Mouse (Mus musculus) neural tube, embryonic 12.5 days (tissue): ENCODE measurements around the gene Zfp507. TPM values are rescaled to one million over a fixed set of nuclear protein-coding genes. Genes with fewer than 3 reads are reported as not detected.

Source experiments
- ATAC-seq: fragments of 200-750 bp; cut with Nextera tagmentation; 2 replicates; pipeline ENCODE4 v1.8.0; 2017; ENCODE audit warnings: low read depth, mild to moderate bottlenecking, moderate TSS enrichment, moderate library complexity; ENCODE audit not compliant: low FRiP score
- H3K27ac ChIP-seq: fragments of 300-500 bp; sonication (generic); 2 replicates; pipeline ENCODE4 v1.5.1; 2016
- H3K27me3 ChIP-seq: fragments of 300-500 bp; sonication (generic); replicated peaks from 2 replicates; pipeline ENCODE4 v1.6.1; 2016; ENCODE audit warnings: mild to moderate bottlenecking
- H3K36me3 ChIP-seq: fragments of 300-500 bp; sonication (generic); 2 replicates; pipeline ENCODE4 v1.6.1; 2016; ENCODE audit warnings: mild to moderate bottlenecking
- H3K4me1 ChIP-seq: fragments of 300-500 bp; sonication (generic); 2 replicates; pipeline ENCODE4 v1.6.1; 2016
- H3K4me2 ChIP-seq: fragments of 300-500 bp; sonication (generic); replicated peaks from 2 replicates; pipeline ENCODE4 v1.6.1; 2016; ENCODE audit warnings: mild to moderate bottlenecking
- H3K4me3 ChIP-seq: fragments of 300-500 bp; sonication (generic); 2 replicates; pipeline ENCODE4 v1.5.1; 2016
- H3K9ac ChIP-seq: fragments of 300-500 bp; sonication (generic); 2 replicates; pipeline ENCODE4 v1.6.1; 2016; ENCODE audit warnings: mild to moderate bottlenecking
- H3K9me3 ChIP-seq: fragments of 300-500 bp; sonication (generic); 2 replicates; pipeline ENCODE4 v1.6.1; 2016; ENCODE audit warnings: mild to moderate bottlenecking
- WGBS: fragments of 180-500 bp; shearing (Covaris S2); methylation state at CpG from one replicate; pipeline ENCODE4 v1.1.7; 2016; 5-methylcytosine and 5-hydroxymethylcytosine counted together
- polyA plus RNA-seq: library from polyadenylated mRNA; unstranded; fragments of >200 nt; fragmentation: Nextera tagmentation; extraction: Ambion mirVana; gene quantifications from 2 replicates; pipeline ENCODE4 v1.2.1, GENCODE M21; 2016

Zfp507 gene
- 20.2 and 21.7 TPM in 2 replicates for polyA plus RNA-seq

GRCm38 (mm10) chr7:35802906-35803595 is at the start of gene Zfp507:
Zfp507 (minus strand) TSS chr7:35803003.
- Histone ChIP-seq H3K27ac (peak within 1 kb of the TSS; percentile 58; the same call in 1 of the 2 replicates), H3K4me3 (peak within 1 kb of the TSS; percentile 88), H3K9me3 (no peaks in the 10 kb centered on the region), H3K4me1 (peaks cover 3% of the 10 kb centered on the region; the same call in 1 of the 2 replicates), H3K27me3 (no peaks in the 10 kb centered on the region), H3K4me2 (peak within 1 kb of the TSS; percentile 69), H3K9ac (peak within 1 kb of the TSS; percentile 95), H3K36me3 (peaks cover 21% of the 10 kb centered on the region)
- WGBS: 22% methylated on average over 24 of the region's 26 CpGs
- peak; percentile 96 for ATAC-seq

GRCm38 (mm10) chr7:35850426-35850825 is 47.6 kb upstream of the Zfp507 start:
- Histone ChIP-seq H3K27me3 (no peaks in the 10 kb centered on the region), H3K4me3 (no peak overlapping the region), H3K36me3 (no peaks in the 10 kb centered on the region), H3K4me2 (no peak overlapping the region), H3K9ac (no peak overlapping the region), H3K4me1 (0 out of 2 replicates have a peak, but pooled peaks cover 4% of the 10 kb centered on the region), H3K27ac (no peak overlapping the region), H3K9me3 (no peaks in the 10 kb centered on the region)
- no peak for ATAC-seq
- 91% methylated on average over 5 of the region's 5 CpGs for WGBS

GRCm38 (mm10) chr7:35848526-35848925 is 45.7 kb upstream of the Zfp507 start:
- Histone ChIP-seq H3K27ac (no peak overlapping the region), H3K4me1 (0 out of 2 replicates have a peak, but pooled peaks cover 4% of the 10 kb centered on the region), H3K27me3 (no peaks in the 10 kb centered on the region), H3K9ac (no peak overlapping the region), H3K4me2 (no peak overlapping the region), H3K4me3 (no peak overlapping the region), H3K36me3 (no peaks in the 10 kb centered on the region), H3K9me3 (no peaks in the 10 kb centered on the region)
- no peak for ATAC-seq
- WGBS: 50% methylated on average over 14 of the region's 14 CpGs

GRCm38 (mm10) chr7:35840504-35840903 is 37.7 kb upstream of the Zfp507 start:
- Histone ChIP-seq H3K4me3 (no peak overlapping the region), H3K27me3 (no peaks in the 10 kb centered on the region), H3K27ac (no peak overlapping the region), H3K36me3 (no peaks in the 10 kb centered on the region), H3K9ac (no peak overlapping the region), H3K4me1 (peaks cover 7% of the 10 kb centered on the region; the same call in 1 of the 2 replicates), H3K4me2 (no peak overlapping the region), H3K9me3 (no peaks in the 10 kb centered on the region)
- WGBS: 80% methylated on average over 4 of the region's 4 CpGs
- no peak for ATAC-seq

- 85% methylated on average over 19 of the region's 19 CpGs for WGBS
- ATAC-seq: no peak
- H3K36me3 ChIP-seq: no peaks in the 10 kb centered on the region
Measured at GRCm38 (mm10) chr7:35836851-35837250, 34.0 kb upstream of the Zfp507 start.

GRCm38 (mm10) chr7:35836415-35836814 is 33.6 kb upstream of the Zfp507 start:
- Histone ChIP-seq H3K36me3 (no peaks in the 10 kb centered on the region), H3K27me3 (no peaks in the 10 kb centered on the region), H3K9me3 (no peaks in the 10 kb centered on the region), H3K4me1 (peaks cover 7% of the 10 kb centered on the region; the same call in 1 of the 2 replicates), H3K9ac (no peak overlapping the region), H3K4me3 (no peak overlapping the region), H3K27ac (no peak overlapping the region), H3K4me2 (no peak overlapping the region)
- 79% methylated on average over 3 of the region's 3 CpGs for WGBS
- ATAC-seq: no peak

More at GRCm38 (mm10) chr7:35836851-35837250, 34.0 kb upstream of the Zfp507 start:
- Histone ChIP-seq H3K27me3 (no peaks in the 10 kb centered on the region), H3K9me3 (no peaks in the 10 kb centered on the region), H3K27ac (no peak overlapping the region), H3K4me3 (no peak overlapping the region), H3K9ac (no peak overlapping the region), H3K4me2 (no peak overlapping the region), H3K4me1 (peaks cover 7% of the 10 kb centered on the region; the same call in 1 of the 2 replicates)

- H3K4me1 ChIP-seq: no peaks in the 10 kb centered on the region
- no peaks in the 10 kb centered on the region for H3K27me3 ChIP-seq
- no peaks in the 10 kb centered on the region for H3K9me3 ChIP-seq
- H3K27ac ChIP-seq: no peak overlapping the region
- H3K4me3 ChIP-seq: no peak overlapping the region
- H3K9ac ChIP-seq: no peak overlapping the region
- no peak overlapping the region for H3K4me2 ChIP-seq
- no peaks in the 10 kb centered on the region for H3K36me3 ChIP-seq
- 92% methylated on average over 7 of the region's 7 CpGs for WGBS
- no peak for ATAC-seq
Measured at GRCm38 (mm10) chr7:35830119-35830518, 27.3 kb upstream of the Zfp507 start.

- no peak overlapping the region for H3K27ac ChIP-seq
- no peak overlapping the region for H3K9ac ChIP-seq
- no peaks in the 10 kb centered on the region for H3K27me3 ChIP-seq
- no peak for ATAC-seq
- H3K4me3 ChIP-seq: no peak overlapping the region
- H3K4me2 ChIP-seq: no peak overlapping the region
- WGBS: 84% methylated on average over 12 of the region's 12 CpGs
- no peaks in the 10 kb centered on the region for H3K4me1 ChIP-seq
- no peaks in the 10 kb centered on the region for H3K36me3 ChIP-seq
- no peaks in the 10 kb centered on the region for H3K9me3 ChIP-seq
Measured at GRCm38 (mm10) chr7:35823906-35824305, 21.1 kb upstream of the Zfp507 start.

GRCm38 (mm10) chr7:35822320-35822719 is 19.5 kb upstream of the Zfp507 start:
- ATAC-seq: no peak
- Histone ChIP-seq H3K9me3 (no peaks in the 10 kb centered on the region), H3K4me3 (no peak overlapping the region), H3K4me2 (no peak overlapping the region), H3K4me1 (no peaks in the 10 kb centered on the region), H3K9ac (no peak overlapping the region), H3K27me3 (no peaks in the 10 kb centered on the region), H3K27ac (no peak overlapping the region), H3K36me3 (no peaks in the 10 kb centered on the region)
- 85% methylated on average over 17 of the region's 17 CpGs for WGBS

GRCm38 (mm10) chr7:35821357-35821756 is 18.6 kb upstream of the Zfp507 start:
- no peak for ATAC-seq
- Histone ChIP-seq H3K4me2 (no peak overlapping the region), H3K27me3 (no peaks in the 10 kb centered on the region), H3K4me1 (no peaks in the 10 kb centered on the region), H3K27ac (no peak overlapping the region), H3K36me3 (no peaks in the 10 kb centered on the region), H3K9me3 (no peaks in the 10 kb centered on the region), H3K4me3 (no peak overlapping the region), H3K9ac (no peak overlapping the region)
- 82% methylated on average over 5 of the region's 5 CpGs for WGBS

GRCm38 (mm10) chr7:35819486-35819885 is 16.7 kb upstream of the Zfp507 start:
- no peaks in the 10 kb centered on the region for H3K27me3 ChIP-seq
- 69% methylated on average over 4 of the region's 4 CpGs for WGBS
- no peak overlapping the region for H3K27ac ChIP-seq
- H3K9me3 ChIP-seq: no peaks in the 10 kb centered on the region
- H3K9ac ChIP-seq: no peak overlapping the region
- H3K36me3 ChIP-seq: no peaks in the 10 kb centered on the region
- no peak for ATAC-seq
- H3K4me2 ChIP-seq: no peak overlapping the region
- H3K4me3 ChIP-seq: no peak overlapping the region
- H3K4me1 ChIP-seq: no peaks in the 10 kb centered on the region

GRCm38 (mm10) chr7:35814759-35815551 is 12.2 kb upstream of the Zfp507 start:
- Histone ChIP-seq H3K9me3 (no peaks in the 10 kb centered on the region), H3K4me3 (no peak overlapping the region), H3K27me3 (no peaks in the 10 kb centered on the region), H3K4me2 (no peak overlapping the region), H3K27ac (no peak overlapping the region), H3K36me3 (no peaks in the 10 kb centered on the region), H3K9ac (no peak overlapping the region), H3K4me1 (no peaks in the 10 kb centered on the region)
- no peak for ATAC-seq
- 77% methylated on average over 12 of the region's 12 CpGs for WGBS
